Mouse (Mus musculus): ENCODE results near the gene BC005537.

DNA sequence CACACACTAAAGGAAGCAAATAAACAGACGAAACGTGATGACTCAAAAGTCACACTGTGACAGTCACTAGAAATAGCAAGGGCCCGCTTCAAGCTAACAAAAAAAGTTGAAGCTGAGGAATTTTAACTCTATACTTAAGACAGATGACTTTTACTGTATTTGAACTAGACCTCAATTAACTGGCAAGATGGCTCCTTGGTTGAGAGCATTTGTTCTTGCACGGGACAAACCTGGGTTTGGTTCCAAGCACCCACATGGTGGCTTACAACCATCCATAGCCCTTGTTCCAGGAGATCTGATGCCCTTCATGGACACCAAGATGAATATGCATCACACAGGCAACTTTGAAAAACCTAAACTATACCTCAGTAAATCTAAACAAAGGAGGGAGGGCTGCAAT, 39.2 kb upstream of the BC005537 start:
- no peak for TF ChIP-seq CTCF (IDR thresholded peaks at IDR 0.05; ENCODE audit: extremely low read depth, insufficient read length, insufficient replicate concordance, low read depth, low read length)
- TF ChIP-seq POLR2A (IDR thresholded peaks at IDR 0.05; ENCODE audit: low read depth, low read length): no peak
